Mouse (Mus musculus) frontal cortex, postnatal 25 days (tissue): ENCODE data around the gene Osbpl3.

ENCODE experiments used
- DNase-seq, 2 experiments: peaks; one replicate each; pipeline ENCODE4 v3.0.0; 2022; ENCODE audit warnings: low spot score in 2 of 2

The Osbpl3 gene

DNA sequence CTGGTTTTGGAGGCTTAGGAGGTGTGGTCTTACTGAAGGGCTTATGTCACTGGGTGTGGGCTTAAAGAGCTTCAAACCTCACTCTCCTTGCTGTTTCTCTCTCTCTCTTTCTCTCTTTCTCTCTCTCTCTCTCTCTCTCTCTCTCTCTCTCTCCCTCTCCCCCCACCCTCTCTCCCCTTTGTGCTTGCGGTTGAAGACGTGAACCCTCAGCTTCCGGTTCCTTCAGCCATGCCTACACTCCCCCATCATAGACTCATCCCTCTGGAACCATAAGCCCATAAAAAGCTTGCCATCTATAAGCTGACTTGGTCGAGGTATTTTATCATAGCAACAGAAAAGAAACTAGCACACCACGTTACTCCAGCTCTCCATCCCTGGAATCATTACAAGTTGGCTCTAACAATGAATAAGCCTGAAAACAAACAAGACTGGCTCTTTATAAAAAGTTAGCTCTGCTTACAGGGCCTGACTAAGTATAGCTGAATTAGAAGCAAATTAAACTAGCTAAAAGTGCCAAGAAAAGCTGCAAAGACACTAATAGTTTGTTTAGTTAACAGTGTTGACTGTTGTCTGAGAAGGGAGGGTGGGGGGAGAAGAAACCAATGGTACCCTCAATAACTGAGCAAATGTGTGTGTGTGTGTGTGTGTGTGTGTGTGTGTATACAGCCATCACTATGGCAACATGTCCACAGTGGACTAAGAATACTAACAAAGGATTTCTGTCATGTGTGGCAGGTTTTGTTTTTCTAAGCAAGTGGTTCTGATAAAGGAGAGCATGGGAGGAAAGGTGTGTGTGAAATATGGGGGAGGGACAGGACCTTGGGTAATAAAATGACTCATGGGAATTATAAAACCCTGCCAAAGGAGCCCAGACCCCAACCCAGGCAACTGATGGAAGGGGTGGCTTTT lies 83.2 kb downstream of the Osbpl3 start:
- no peak for DNase-seq

DNA sequence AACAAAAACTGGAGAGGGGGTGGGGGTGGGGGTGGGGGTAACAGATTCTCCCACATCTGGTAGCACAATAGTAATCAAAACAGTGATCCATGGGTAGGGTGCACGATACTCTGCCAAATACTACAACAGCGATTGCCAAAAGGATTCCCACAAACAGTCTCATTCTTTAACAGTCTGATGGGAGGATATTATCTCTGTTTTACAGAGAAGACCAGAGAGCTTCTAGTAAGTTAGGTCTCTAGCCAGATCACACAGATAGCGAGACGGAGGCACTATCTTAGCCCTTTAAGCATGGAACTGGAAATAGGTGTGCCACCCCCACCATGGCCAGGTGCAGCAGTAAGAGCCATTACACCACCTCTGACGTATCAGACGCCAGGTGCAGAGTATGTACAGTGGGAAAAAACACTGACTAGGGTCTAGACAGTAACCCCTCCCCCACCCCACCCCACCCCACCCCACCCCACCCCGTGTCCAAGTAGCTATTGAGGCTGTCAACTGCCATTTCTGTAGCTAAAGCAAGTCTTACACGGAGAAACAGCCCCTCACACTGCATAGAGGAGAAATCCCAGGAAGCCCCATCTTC lies 84.4 kb downstream of the Osbpl3 start:
- DNase-seq = no peak

DNA sequence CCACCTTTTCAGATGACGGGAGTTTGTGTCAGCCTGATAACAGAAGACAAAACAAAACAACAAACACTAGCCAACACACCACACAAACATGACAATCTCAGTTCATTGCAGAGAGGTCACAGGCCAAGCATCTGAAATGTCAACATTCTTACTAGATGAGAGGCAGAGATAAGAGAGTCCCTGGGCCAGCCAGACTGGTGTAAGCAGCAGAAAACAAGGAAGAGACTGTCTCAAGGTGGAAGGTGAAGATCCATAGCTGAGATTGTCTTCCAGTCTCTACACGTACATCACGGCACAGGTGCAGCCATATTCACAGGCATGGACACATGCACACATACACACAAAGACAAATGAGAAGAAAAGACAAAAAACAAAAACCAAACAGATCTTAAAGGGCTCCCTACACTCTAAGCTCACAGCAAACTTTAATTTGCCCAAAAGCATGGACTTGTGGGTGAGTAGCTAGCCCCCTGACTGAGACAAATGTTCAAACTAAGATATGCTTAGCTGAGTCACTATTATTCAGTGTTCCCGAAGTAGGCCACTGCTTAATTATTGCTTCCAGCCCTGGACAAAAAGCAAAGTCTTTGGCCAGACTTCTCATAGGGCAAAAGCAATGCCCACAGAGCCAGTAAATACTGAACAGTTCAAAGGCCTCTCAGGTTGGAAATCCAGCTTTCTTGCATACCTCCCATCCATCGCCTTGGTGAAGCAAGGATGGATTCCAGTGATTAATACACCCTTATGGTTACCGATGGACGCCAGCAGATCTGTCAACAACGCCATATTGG lies 87.3 kb downstream of the Osbpl3 start:
- no peak for DNase-seq

DNA sequence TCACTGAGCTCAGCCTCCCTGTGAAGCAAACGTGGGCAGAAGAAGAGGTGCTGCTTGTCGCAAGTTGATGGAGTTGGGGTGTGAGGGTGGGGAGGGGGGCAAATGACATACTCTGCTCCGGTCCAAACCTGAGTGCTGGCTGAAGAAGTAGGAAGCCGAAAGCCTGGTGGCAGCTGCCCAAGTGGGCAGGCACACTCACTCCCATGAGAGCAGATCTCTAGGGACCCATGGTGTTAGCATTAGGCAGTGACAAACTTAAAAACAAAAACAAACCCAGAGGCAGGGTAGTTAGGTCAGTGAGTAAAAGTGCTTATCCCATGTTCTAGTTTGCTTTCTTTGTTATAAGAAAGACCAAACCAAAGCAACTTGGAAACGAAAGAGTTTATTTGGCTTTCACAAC lies 88.2 kb downstream of the Osbpl3 start:
- DNase-seq = no peak

DNA sequence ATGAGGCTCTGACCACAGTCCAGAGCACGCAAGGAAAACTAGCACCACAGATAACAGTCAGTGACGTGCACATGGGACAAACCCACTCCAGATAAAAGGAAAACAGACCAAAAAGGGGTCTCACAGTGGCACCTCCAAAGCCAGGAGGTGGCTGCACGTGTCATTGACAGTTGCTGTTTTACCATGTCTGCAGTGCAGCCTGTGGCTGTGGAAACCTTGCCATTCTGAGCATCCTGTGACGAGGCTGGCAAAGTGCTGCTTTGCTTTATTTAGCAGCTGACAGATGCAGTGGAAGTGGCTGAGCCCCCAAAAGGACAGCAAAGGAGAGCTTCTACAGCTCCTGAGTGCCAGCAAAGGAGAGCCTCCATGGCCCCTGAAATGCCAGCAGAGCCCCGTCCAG lies 89.3 kb downstream of the Osbpl3 start:
- no peak for DNase-seq

DNA sequence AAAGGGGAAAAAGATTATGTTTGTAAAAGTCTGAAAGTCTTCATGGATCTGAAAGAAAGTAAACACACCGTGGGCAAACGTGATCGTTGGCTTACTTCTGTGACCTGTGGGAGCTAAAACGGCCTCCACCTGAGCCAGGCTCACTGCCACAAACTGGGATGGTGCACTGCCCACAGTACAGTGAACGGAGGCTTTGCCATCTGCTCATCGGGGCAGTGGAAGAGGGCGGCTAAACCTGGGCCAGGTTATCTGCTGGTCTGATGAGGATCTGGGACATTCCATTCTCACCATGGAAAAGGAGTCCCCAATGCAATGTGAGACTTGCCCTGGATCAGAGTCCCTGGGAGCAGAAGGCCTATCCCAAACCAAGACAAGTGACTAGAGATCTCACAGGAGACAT lies 89.7 kb downstream of the Osbpl3 start:
- DNase-seq = no peak

DNA sequence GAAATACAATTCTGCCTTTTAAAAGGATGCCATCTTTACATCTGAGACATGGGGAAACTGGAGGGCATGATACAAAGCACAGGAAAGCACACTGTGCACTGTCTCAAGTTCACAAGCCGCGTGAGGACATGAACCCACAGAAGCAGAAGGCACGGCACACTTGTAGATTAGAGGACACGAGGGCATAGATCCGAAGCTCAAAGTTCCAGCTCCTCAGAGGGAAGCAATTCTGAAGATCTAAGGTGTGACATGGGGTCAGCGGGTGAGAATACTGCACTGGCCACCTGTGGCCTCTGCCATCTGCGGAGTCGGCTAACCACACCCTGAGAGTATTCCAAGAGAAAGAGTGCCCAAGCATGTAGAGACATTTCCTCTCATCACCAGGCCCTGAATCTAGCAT lies 91.6 kb downstream of the Osbpl3 start:
- no peak for DNase-seq

DNA sequence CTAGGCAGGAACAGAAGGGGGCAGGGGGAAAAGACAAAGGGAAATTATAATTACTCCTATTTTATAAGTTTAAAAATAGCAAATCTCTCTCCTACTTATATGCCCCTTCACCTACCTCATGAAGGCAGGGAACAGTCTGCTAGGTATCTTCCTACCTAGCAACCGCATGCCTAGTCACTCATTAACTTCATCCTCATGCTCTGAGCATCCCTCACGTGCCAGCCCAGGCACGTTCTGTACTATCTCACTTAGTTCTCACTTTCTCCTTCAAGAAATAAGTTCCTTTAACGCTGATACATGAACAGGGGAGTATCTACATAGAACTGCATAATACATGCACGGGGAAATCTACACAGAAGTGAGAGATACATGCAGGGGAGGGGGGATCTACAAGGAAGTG lies 92.6 kb downstream of the Osbpl3 start:
- no peak for DNase-seq

DNA sequence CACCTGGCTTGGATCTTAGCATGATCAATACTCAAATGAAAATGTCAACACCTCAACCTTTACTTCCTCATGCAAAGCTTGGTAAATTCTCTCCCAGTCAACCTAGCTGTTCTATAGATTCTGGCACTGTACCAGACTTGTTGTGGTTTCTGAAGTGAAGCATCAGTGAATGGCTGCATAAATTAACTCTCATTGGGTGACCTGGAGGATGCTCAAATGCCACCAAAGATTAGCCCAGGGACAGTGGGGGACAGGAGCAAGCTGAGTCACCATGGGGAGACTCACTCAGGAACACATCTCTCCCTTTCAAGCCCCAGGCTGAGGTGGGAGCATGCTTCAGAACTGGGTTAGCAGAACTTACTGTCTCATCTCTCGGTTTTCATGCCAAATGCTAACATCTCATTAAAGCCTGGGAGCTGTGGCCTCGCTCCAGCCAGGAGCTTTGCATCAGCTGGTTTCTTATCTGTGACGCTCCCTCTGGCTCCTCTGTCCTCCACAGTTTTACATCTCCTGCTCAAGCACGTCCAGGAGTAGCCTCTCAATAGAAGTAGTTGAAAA lies 93.2 kb downstream of the Osbpl3 start:
- no peak for DNase-seq

DNA sequence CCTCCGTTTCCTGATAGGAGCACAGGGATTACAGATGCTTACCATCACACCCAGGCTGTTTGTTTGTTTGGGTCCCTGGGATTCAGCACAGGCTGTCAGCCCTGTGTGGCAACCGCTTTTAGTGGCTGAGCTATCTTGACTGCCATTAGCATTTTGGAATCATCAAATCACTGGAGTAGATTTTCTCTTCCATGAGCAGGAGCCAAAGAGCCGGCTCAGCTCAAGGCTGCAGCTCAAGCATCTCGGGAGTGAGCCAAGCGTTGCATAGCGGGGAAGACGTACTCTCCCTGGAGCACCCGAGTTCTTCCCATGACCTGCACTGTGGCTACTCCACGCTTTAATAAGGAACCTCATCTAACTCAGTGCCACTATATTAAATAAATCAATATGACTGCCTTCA lies 93.8 kb downstream of the Osbpl3 start:
- no peak for DNase-seq

DNA sequence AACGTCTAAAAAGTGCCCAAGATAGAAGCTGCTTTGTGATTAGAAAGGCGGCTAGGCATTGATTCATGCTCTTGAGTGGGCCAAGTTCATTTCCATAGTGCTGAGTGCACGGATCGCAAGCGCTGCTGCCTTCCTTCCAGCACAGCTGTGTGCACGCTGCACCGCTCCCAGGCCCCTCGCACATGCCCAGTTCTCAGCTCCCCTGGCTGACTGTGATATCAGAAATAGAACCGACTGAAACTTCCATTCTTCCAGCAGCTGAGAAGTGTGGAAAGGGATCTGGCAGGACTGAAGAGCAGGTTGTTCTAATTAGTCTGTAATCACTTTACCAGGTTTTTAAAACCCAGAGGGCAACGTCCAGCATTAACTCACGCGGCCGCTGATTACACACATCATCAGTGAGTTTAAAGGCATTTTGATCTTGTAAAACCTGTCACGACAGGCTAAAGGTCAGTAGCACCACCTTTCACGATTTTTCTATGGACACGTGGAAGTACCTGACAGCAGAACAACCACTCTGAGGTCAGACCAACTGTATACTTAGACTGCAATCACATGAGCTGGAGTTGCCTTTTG lies 97.8 kb downstream of the Osbpl3 start:
- peak; percentile 31 to 47 for DNase-seq

DNA sequence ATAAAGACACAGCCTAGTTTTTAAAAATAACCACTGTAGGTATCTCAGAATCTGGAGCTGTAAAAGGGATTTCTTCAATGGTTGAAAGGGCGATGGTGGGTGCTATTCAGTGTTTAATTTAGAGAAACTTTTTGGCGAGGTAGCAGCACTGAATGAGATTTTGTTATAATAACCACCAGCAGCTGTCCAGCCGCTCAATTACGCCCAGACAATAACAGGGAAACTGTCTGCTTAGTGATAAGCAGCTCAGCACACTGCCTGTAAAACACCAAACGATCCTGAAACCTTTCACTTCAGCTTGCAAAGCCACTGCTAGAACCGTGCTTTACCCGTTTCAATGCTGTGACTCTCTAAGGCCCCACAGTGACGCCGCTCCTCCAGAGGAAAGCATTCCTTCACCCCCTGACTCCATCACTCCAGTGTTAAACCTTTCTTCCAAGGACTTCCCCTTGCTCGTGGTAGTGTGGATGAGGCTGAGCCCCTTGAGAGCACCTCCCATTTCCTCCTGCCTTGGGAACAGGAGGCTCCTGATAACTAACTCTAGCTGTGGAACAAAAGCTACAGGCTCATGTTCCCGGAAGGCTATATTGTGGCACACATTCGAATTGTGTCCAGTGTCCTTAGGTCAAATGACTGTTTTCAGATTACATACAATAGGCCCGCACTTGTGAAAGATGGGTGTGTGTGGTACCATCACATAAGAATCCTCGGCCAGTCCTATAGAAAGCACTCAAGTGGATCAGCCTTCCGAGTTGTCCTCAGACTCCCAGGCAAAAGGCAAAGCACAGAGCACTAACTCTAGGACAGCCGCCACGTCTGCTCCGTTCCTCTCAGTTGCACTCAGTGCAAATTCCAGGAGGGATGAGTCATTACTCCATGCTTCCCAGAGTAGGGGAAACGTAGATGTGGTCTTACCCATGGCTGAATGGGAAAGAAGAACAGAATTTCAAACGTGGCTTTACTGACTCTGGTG lies 101.0 kb downstream of the Osbpl3 start:
- no peak for DNase-seq

DNA sequence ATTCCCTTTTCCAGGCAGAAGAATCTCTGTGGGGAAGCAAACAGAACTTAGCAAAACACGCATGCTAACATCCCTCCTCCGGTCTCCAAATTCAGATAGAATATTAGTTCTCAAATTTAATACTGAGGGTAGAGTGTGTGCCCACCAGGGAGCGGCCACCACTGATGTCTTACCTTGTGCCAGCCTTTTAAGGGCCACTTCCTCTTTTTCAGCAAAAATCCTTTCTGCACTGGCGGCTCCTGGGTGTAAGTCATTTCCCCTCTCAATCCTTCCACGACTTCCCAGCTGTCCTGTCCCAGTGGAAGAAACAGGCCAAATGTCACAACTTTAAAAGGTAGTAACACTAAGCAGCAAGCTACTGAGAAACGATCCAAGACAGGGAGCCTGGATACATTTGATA lies 103.2 kb downstream of the Osbpl3 start:
- no peak for DNase-seq

DNA sequence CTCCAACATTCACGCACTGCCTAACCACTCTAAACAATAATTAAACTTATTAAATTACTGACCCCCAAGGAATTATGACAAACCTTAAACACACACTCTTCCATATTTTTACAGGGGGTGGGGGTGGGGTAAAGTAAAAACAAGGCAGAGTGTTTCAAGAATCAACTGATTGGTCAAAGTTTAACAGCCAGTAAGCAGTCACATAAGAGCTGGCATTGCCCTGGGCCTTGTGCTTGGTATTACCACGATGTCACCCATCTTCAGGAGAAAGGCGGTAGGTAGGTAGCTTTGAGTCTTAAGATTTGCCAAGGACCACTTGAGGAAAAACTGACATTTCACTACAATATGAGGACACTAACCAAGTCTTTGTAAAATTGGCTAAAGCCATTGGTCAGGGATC lies 105.1 kb downstream of the Osbpl3 start:
- DNase-seq = no peak

DNA sequence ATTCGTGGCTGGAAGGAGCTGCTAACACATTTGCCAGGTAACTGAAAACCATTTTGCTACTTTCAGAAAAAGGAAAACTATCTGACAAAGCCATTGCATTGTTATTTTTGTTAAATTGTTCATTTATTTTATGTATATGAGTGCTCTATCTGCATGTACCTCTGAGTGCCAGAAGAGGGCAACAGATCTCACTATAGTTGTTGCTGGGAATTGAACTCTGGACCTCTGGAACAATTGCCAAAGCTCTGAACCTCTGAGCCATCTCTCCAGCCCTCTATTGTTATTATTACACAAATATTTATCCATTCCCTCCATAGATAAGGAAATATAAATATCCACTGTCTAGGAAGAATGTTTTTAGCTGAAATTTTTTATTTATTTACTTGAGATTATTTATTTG lies 107.4 kb downstream of the Osbpl3 start:
- DNase-seq = no peak

DNA sequence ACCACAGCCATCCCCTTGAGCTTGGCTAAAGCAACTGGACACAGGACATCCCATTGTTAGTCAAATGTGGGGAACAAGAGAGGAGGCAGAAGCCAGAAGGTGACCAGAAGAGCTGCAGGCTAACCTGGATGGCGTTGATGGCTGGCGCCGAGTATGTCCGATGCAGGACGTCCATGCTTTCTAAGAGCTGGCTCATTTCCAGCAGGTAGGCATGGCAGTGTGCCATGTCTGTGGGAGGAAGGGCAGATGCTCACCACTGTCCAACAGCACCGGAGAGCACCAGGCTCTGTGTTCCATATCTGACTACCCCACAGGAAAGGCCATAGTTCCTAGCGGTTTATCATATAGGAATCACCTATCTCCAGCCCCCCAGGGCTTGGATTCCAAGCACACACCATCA lies 109.8 kb downstream of the Osbpl3 start:
- no peak for DNase-seq

DNA sequence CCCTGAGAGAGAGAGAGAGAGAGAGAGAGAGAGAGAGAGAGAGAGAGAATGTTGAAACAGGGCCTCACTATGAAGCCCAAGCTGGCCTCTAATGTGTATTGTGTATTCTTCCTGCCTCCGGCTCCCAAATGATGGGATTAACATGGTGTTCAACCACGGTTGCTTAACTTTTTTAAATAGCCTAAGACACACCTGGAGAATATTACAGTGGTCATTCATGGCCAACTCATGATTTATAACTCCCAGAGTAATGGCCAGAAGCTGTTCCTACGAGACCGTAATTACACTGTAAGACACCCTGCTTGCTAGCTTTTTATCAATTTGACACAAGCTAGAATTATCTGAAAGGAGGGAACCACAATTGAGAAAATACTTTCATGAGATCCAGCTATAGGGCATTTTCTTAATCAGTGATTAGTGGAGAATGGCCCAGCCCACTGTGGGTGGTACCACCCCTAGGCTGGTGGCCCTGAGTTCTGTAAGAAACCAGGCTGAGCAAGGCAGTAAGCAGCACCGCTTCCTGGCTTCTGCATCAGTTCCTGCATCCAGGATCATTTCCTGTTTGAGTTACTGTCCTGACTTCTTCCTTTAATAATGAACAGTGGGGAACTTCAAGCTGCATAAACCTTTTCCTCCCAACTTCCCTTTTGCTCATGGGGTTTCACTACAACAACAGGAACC lies 115.6 kb downstream of the Osbpl3 start:
- no peak for DNase-seq

DNA sequence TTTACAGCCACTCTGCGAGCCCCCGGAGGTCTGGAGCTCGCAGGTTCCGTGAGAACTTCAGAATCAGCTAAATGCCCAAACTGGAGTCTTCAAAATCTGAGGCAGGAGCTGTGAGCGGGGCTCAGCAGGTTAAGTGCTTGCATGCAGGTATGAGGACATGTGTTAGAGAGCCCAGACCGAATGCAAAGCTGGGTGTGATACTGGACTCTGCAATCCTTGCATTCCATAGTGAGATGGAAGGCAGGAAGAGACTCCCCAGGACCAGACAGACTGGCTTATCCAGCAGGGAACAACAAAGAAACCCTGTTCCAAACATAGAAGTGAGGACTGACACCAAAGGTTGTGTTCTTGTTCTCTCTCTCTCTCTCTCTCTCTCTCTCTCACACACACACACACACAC lies 118.6 kb downstream of the Osbpl3 start:
- no peak for DNase-seq

DNA sequence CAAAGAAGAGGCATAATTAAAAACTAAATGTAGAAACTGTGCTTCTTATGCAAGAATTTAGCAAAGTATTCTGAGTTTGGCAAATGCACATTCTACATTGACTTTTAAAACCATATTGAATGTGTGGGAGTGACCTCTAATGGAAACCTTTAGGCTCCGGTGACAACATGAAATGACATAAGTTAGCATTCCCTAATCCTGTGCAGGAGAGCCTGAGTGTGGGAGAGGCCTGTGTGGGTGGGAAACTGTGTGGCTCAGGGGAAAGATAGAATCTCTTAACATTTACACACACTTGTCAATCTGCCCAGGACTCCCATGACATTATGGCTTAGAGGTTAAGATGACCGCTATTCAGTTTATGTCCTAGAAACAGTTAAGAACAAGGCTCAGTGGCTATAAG lies 119.6 kb downstream of the Osbpl3 start:
- DNase-seq = no peak
